Mouse (Mus musculus): ENCODE measurements around the gene Tmem128.

GRCm38 (mm10) chr5:38307255-38308101 lies 47.5 kb downstream of the Tmem128 start:
- TF ChIP-seq CTCF (IDR thresholded peaks at IDR 0.05; ENCODE audit: low read depth, low read length): peak; percentile 84
- TF ChIP-seq POLR2A (IDR thresholded peaks at IDR 0.05; ENCODE audit: insufficient read depth, low read length): no peak
- 0 out of 2 replicates have a peak, but pooled peaks have one; percentile 14 for TF ChIP-seq EP300 (IDR thresholded peaks at IDR 0.05; ENCODE audit: insufficient read depth, low read depth, low read length)
